Mouse (Mus musculus): ENCODE results near the gene Taf5l.
A peak's percentile ranks its signal among the peaks of the same experiment; 100 is the strongest.
"Not testable (repeated sequence)": the region's sequence is repeated elsewhere in the genome, so short reads cannot be mapped to it uniquely, and the experiment has no call there.

Gene Taf5l

GRCm38 (mm10) chr8:124021237-124022227, at the start of gene Taf5l, which contains the start of gene Urb2:
TSS of gene Taf5l (minus strand) at chr8:124021397.
TSS of gene Urb2 (plus strand) at chr8:124021508.
- peak; percentile 97 for DNase-seq

GRCm38 (mm10) chr8:124070363-124071324, 49.4 kb upstream of the Taf5l start:
- DNase-seq, result no peak

- DNase-seq, result no peak
Observed at GRCm38 (mm10) chr8:124067059-124067750, 46.0 kb upstream of the Taf5l start.

GRCm38 (mm10) chr8:124066325-124067058, 45.3 kb upstream of the Taf5l start:
- peak; percentile 56 for DNase-seq

GRCm38 (mm10) chr8:124056832-124057655, 35.8 kb upstream of the Taf5l start:
- peak; percentile 64 for DNase-seq

- no peak for DNase-seq
Observed at GRCm38 (mm10) chr8:124052568-124052967, 31.4 kb upstream of the Taf5l start.

- DNase-seq, result peak; percentile 87
Observed at GRCm38 (mm10) chr8:124052110-124052509, 30.9 kb upstream of the Taf5l start.

- DNase-seq, result no peak
Observed at GRCm38 (mm10) chr8:124045856-124046255, 24.7 kb upstream of the Taf5l start.

- DNase-seq, result no peak
Observed at GRCm38 (mm10) chr8:124044931-124045330, 23.7 kb upstream of the Taf5l start.

- DNase-seq, result no peak
Observed at GRCm38 (mm10) chr8:124044421-124044820, 23.2 kb upstream of the Taf5l start.

- no peak for DNase-seq
Observed at GRCm38 (mm10) chr8:124042201-124042600, 21.0 kb upstream of the Taf5l start.

GRCm38 (mm10) chr8:124039351-124039750, 18.2 kb upstream of the Taf5l start:
- DNase-seq, result no peak

- DNase-seq, result no peak
Observed at GRCm38 (mm10) chr8:124038121-124038520, 16.9 kb upstream of the Taf5l start.

GRCm38 (mm10) chr8:124033400-124033799, 12.2 kb upstream of the Taf5l start:
- no peak for DNase-seq

GRCm38 (mm10) chr8:124027831-124028230, 6.6 kb upstream of the Taf5l start:
- no peak for DNase-seq

GRCm38 (mm10) chr8:124026265-124026664, 5.1 kb upstream of the Taf5l start:
- DNase-seq, result not testable (repeated sequence)

- peak; percentile 82 for DNase-seq
Observed at GRCm38 (mm10) chr8:124020439-124021236, 559 bp downstream of the Taf5l start.

GRCm38 (mm10) chr8:124019782-124020181, 1.4 kb downstream of the Taf5l start:
- peak; percentile 23 for DNase-seq

GRCm38 (mm10) chr8:124014751-124015150, 6.4 kb downstream of the Taf5l start:
- DNase-seq, result no peak

- DNase-seq, result not testable (repeated sequence)
Observed at GRCm38 (mm10) chr8:124014299-124014698, 6.9 kb downstream of the Taf5l start.
